Mouse (Mus musculus) neural tube, embryonic 12.5 days (tissue): ENCODE results near the gene Gabpb1. TPM values are rescaled to one million over a fixed set of nuclear protein-coding genes. Genes with fewer than 3 reads are reported as not detected.
"Not testable (repeated sequence)": the region's sequence is repeated elsewhere in the genome, so short reads cannot be mapped to it uniquely, and the experiment has no call there.

ENCODE experiments used
- ATAC-seq: fragments of 200-750 bp; cut with Nextera tagmentation; 2 replicates; pipeline ENCODE4 v1.8.0; 2017; ENCODE audit warnings: low read depth, mild to moderate bottlenecking, moderate TSS enrichment, moderate library complexity; ENCODE audit not compliant: low FRiP score
- H3K27ac ChIP-seq: fragments of 300-500 bp; sonication (generic); 2 replicates; pipeline ENCODE4 v1.5.1; 2016
- H3K27me3 ChIP-seq: fragments of 300-500 bp; sonication (generic); replicated peaks from 2 replicates; pipeline ENCODE4 v1.6.1; 2016; ENCODE audit warnings: mild to moderate bottlenecking
- H3K36me3 ChIP-seq: fragments of 300-500 bp; sonication (generic); 2 replicates; pipeline ENCODE4 v1.6.1; 2016; ENCODE audit warnings: mild to moderate bottlenecking
- H3K4me1 ChIP-seq: fragments of 300-500 bp; sonication (generic); 2 replicates; pipeline ENCODE4 v1.6.1; 2016
- H3K4me2 ChIP-seq: fragments of 300-500 bp; sonication (generic); replicated peaks from 2 replicates; pipeline ENCODE4 v1.6.1; 2016; ENCODE audit warnings: mild to moderate bottlenecking
- H3K4me3 ChIP-seq: fragments of 300-500 bp; sonication (generic); 2 replicates; pipeline ENCODE4 v1.5.1; 2016
- H3K9ac ChIP-seq: fragments of 300-500 bp; sonication (generic); 2 replicates; pipeline ENCODE4 v1.6.1; 2016; ENCODE audit warnings: mild to moderate bottlenecking
- H3K9me3 ChIP-seq: fragments of 300-500 bp; sonication (generic); 2 replicates; pipeline ENCODE4 v1.6.1; 2016; ENCODE audit warnings: mild to moderate bottlenecking
- WGBS: fragments of 180-500 bp; shearing (Covaris S2); methylation state at CpG from one replicate; pipeline ENCODE4 v1.1.7; 2016; 5-methylcytosine and 5-hydroxymethylcytosine counted together
- polyA plus RNA-seq: library from polyadenylated mRNA; unstranded; fragments of >200 nt; fragmentation: Nextera tagmentation; extraction: Ambion mirVana; gene quantifications from 2 replicates; pipeline ENCODE4 v1.2.1, GENCODE M21; 2016

Gabpb1 gene
- polyA plus RNA-seq, 1 experiment from 2014 or later: 66.3 TPM

GRCm38 (mm10) chr2:126633165-126633564 lies 43.0 kb downstream of the Gabpb1 start:
- Histone ChIP-seq H3K27ac (no peak overlapping the region), H3K27me3 (no peaks in the 10 kb centered on the region)
- no peak for ATAC-seq

DNA sequence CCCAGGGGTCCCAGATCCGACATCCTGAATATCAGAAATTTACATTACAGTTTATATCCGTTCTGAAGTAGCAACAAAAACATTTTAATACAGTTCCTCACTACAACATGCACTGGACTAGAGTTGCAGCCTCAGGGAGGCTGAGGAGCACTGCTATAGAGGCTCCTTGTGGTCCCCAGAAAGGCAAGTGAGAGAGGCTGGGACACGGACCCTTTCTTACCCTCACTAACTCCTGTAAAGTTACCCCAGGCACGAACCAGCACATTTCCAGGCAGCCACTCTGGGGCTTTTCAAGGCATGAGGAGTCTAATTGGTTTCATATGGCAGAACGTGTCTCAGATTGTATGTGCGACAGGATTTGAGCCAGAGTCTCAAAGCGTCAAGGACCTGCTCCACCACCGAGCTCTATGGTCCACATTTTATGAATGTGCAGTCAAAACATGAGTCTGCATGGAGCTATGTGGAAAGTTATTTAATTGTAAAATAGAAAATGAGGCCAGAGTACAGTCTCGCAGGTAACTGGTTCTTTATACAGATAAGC lies 47.6 kb downstream of the Gabpb1 start:
- Histone ChIP-seq H3K27ac (no peak overlapping the region), H3K9ac (no peak overlapping the region), H3K9me3 (no peaks in the 10 kb centered on the region), H3K4me2 (no peak overlapping the region), H3K4me3 (no peak overlapping the region), H3K36me3 (peaks cover 23% of the 10 kb centered on the region), H3K27me3 (no peaks in the 10 kb centered on the region), H3K4me1 (no peaks in the 10 kb centered on the region)
- no peak for ATAC-seq
- WGBS: 91% methylated on average over 9 of the region's 9 CpGs

More at GRCm38 (mm10) chr2:126633165-126633564, 43.0 kb downstream of the Gabpb1 start:
- Histone ChIP-seq H3K4me1 (no peaks in the 10 kb centered on the region), H3K36me3 (peaks cover 40% of the 10 kb centered on the region), H3K4me3 (no peak overlapping the region), H3K4me2 (no peak overlapping the region), H3K9me3 (no peaks in the 10 kb centered on the region), H3K9ac (no peak overlapping the region)
- 92% methylated on average over 2 of the region's 2 CpGs for WGBS

DNA sequence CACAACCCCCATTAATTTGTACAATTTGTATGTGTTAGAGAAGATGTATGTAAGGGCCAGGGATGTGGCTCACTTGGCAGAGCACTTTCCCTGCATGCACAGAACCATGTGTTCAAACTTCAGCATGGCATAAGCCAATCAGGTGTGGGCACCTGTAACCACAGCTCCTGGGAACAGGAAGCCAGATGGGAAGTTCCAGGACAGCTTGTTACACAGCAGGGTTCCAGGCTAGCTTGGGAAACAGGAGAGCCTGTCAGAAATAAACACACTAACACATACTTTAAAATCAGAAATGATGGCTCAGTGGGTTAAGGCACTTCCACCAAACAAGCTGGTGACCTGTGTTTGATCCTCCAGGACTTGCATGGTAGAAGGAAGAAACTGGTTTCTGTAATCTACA lies 53.0 kb downstream of the Gabpb1 start:
- no peak overlapping the region for H3K9ac ChIP-seq
- H3K9me3 ChIP-seq: no peaks in the 10 kb centered on the region
- no peak for ATAC-seq
- no peak overlapping the region for H3K4me2 ChIP-seq
- no peak overlapping the region for H3K27ac ChIP-seq
- no peaks in the 10 kb centered on the region for H3K36me3 ChIP-seq
- no peaks in the 10 kb centered on the region for H3K4me1 ChIP-seq
- H3K27me3 ChIP-seq: no peaks in the 10 kb centered on the region
- H3K4me3 ChIP-seq: no peak overlapping the region

DNA sequence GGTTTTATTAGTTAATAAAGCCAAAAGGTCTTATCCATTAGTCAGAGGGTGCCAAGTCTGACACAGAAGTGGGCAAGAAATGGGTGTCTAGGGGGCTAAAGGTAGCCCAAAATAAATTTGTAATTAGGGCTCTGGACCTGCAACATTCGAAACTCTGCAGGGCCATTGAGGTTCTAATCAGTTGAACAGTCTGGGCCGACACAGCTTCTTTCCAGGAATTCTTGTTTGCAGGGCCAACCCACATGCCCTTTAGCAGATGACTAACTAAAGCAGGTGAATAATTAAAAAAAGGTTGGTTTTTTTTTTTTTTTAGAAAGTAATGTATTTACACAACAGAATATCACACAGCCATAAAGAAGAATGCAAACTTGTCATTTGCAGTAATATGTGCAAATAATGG lies 53.7 kb downstream of the Gabpb1 start:
- Histone ChIP-seq H3K36me3 (no peaks in the 10 kb centered on the region), H3K4me2 (no peak overlapping the region), H3K27me3 (no peaks in the 10 kb centered on the region; the same call in 1 of the 2 replicates), H3K27ac (no peak overlapping the region), H3K4me1 (no peaks in the 10 kb centered on the region), H3K4me3 (no peak overlapping the region), H3K9ac (no peak overlapping the region), H3K9me3 (no peaks in the 10 kb centered on the region)
- WGBS: 82% methylated on average over 2 of the region's 2 CpGs
- no peak for ATAC-seq

DNA sequence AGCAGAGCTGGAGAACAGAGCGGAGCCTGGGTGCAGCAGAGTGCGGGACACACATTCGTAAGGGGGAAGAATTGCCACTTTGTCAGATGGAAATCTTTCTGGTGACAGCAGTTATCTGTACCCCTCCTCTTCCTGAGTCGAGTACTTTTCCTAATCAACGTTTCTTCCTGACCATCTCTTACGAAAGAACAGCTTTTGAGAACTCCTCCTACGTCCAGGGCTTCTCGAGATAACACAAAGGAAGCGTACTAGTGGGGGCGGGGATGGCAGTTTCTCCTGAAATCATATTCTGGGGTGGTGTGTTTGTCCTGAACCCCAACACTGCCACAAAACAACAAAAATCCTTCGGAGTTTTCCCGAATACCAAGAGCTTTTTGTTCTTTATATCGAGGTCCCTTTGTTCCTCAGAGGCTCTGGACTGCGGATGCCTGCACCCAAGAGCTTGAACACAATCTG lies 56.9 kb downstream of the Gabpb1 start, which contains the start of gene Hdc:
TSS of gene Hdc (minus strand) at position 51 of the 456 bp plus-strand sequence.
- Histone ChIP-seq H3K27ac (no peak within 1 kb of the TSS), H3K36me3 (no peaks in the 10 kb centered on the region), H3K9me3 (no peaks in the 10 kb centered on the region), H3K4me1 (no peaks in the 10 kb centered on the region), H3K27me3 (no peaks in the 10 kb centered on the region; the same call in 1 of the 2 replicates), H3K4me3 (no peak within 1 kb of the TSS), H3K9ac (no peak within 1 kb of the TSS), H3K4me2 (no peak within 1 kb of the TSS)
- no peak for ATAC-seq
- 86% methylated on average over 14 of the region's 14 CpGs for WGBS

- Histone ChIP-seq H3K4me1 (no peaks in the 10 kb centered on the region), H3K4me3 (no peak overlapping the region), H3K9ac (no peak overlapping the region), H3K4me2 (no peak overlapping the region), H3K9me3 (no peaks in the 10 kb centered on the region), H3K27ac (no peak overlapping the region), H3K27me3 (no peaks in the 10 kb centered on the region; the same call in 1 of the 2 replicates), H3K36me3 (no peaks in the 10 kb centered on the region)
- 33% methylated on average over 8 of the region's 8 CpGs for WGBS
- no peak for ATAC-seq
Observed at GRCm38 (mm10) chr2:126618470-126619179, 57.5 kb downstream of the Gabpb1 start.

- H3K4me2 ChIP-seq: no peak overlapping the region
- no peak overlapping the region for H3K9ac ChIP-seq
- no peak overlapping the region for H3K4me3 ChIP-seq
- 86% methylated on average over 3 of the region's 3 CpGs for WGBS
- no peaks in the 10 kb centered on the region for H3K4me1 ChIP-seq
- no peak for ATAC-seq
- H3K36me3 ChIP-seq: no peaks in the 10 kb centered on the region
- no peaks in the 10 kb centered on the region; the same call in 1 of the 2 replicates for H3K27me3 ChIP-seq
- H3K27ac ChIP-seq: no peak overlapping the region
- no peaks in the 10 kb centered on the region for H3K9me3 ChIP-seq
Observed at GRCm38 (mm10) chr2:126615355-126615754, 60.8 kb downstream of the Gabpb1 start.

DNA sequence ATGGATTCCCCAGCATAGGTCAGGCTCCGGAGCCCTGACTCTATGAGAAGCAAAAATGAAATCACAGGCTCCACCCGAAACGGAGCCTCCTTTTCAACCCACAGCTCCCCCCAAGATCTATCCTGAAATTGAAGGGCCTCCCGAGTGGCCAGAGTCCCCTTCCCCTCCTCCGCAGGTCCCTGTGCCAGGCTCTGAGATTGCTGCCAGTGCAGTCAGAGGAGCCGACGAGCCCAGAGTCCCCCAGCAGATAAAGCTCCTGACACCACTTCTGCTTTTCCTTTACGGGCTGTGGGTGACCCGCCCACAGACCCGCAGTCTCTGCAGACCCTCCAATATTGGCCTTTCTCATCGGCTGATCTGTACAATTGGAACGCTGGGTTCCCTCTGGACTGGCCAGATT lies 66.5 kb downstream of the Gabpb1 start:
- not testable (repeated sequence) for H3K9ac ChIP-seq, ATAC-seq, H3K4me3 ChIP-seq, H3K9me3 ChIP-seq, H3K36me3 ChIP-seq, H3K4me2 ChIP-seq, H3K27ac ChIP-seq, H3K27me3 ChIP-seq, H3K4me1 ChIP-seq
- WGBS: 79% methylated on average over 12 of the region's 12 CpGs

DNA sequence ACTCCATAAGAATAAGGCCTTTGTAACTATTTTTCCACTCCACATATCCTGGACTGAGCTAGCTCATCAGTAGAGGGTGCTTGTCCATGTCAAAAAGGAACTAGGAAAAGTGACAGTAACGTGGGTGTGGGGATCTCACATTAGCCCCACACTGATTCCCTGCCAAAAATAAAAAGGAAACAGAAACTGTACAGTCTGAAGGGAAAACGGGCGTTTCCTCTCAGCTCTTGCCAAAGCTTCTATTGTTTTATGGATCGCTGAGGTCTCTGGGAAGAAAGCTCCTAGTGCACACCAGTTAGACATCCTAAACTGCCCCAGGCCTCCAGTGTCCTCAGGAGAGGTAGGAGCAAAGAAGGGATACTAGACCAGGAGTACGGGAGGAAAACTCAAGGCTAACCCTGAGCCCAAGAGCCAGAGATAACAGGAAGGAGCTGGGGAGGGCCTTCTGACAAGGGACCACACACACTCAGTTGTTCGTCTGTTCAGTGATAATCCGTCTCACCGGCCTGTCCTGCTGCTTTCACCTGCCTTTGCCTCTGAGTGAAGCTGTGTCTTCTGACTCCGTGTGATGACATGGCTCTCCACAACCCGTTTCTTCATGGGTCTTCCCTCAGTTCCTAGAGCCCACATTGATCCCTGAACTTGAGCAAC lies 68.5 kb downstream of the Gabpb1 start:
- H3K27ac ChIP-seq: no peak overlapping the region
- 84% methylated on average over 10 of the region's 10 CpGs for WGBS
- H3K4me1 ChIP-seq: no peaks in the 10 kb centered on the region
- H3K4me3 ChIP-seq: no peak overlapping the region
- no peak overlapping the region for H3K4me2 ChIP-seq
- H3K9me3 ChIP-seq: no peaks in the 10 kb centered on the region
- H3K36me3 ChIP-seq: no peaks in the 10 kb centered on the region
- ATAC-seq: no peak
- no peak overlapping the region for H3K9ac ChIP-seq
- no peaks in the 10 kb centered on the region for H3K27me3 ChIP-seq

- H3K27me3 ChIP-seq: no peaks in the 10 kb centered on the region
- H3K27ac ChIP-seq: no peak overlapping the region
- no peaks in the 10 kb centered on the region for H3K9me3 ChIP-seq
- ATAC-seq: no peak
- WGBS: 82% methylated on average over 4 of the region's 4 CpGs
- no peaks in the 10 kb centered on the region for H3K4me1 ChIP-seq
- H3K4me3 ChIP-seq: no peak overlapping the region
- H3K9ac ChIP-seq: no peak overlapping the region
- no peaks in the 10 kb centered on the region for H3K36me3 ChIP-seq
- H3K4me2 ChIP-seq: no peak overlapping the region
Observed at GRCm38 (mm10) chr2:126606688-126607062, 69.5 kb downstream of the Gabpb1 start.

- no peaks in the 10 kb centered on the region for H3K36me3 ChIP-seq
- no peak overlapping the region for H3K4me2 ChIP-seq
- H3K27me3 ChIP-seq: no peaks in the 10 kb centered on the region
- no peak for ATAC-seq
- no peaks in the 10 kb centered on the region for H3K9me3 ChIP-seq
- H3K4me3 ChIP-seq: no peak overlapping the region
- no peak overlapping the region for H3K27ac ChIP-seq
- WGBS: 89% methylated on average over 15 of the region's 15 CpGs
- no peak overlapping the region for H3K9ac ChIP-seq
- no peaks in the 10 kb centered on the region for H3K4me1 ChIP-seq
Observed at GRCm38 (mm10) chr2:126606061-126606687, 70.0 kb downstream of the Gabpb1 start.

DNA sequence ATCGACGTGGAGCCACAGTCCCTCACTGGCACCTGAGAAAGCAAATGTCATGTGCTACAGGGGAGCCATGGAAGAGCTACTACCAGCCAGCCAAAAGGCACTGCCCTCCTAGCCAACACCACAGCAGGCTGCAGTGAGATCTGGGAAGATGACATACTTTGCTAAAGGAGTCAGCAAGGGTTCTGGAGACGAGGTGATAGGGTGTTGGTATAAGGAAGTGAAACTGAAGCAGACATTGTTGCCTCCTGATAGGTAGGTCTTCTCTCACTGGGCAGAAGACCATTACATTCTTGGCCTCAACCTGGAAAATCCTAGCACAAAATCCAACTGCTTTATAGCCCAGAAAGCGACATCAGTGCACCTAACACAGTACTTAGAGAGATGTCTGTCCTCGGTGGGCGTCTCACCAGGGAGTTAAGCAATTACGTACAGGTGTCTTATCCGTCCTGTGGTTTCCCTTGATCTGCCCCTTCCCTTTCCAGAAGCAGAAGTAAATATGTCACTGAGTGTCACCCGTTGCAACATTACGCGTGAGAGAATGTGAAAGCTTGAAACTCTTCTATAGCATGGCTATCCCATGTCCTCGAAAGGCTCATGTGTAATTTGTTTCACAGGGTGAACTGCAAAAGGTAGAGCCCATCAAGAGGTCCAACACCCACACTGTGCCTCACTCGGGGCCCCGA lies 74.1 kb downstream of the Gabpb1 start:
- Histone ChIP-seq H3K9me3 (no peaks in the 10 kb centered on the region), H3K9ac (no peak overlapping the region), H3K4me2 (no peak overlapping the region), H3K27ac (no peak overlapping the region), H3K4me3 (no peak overlapping the region), H3K36me3 (no peaks in the 10 kb centered on the region), H3K4me1 (no peaks in the 10 kb centered on the region), H3K27me3 (no peaks in the 10 kb centered on the region)
- ATAC-seq: no peak
- 86% methylated on average over 14 of the region's 14 CpGs for WGBS
